Mouse (Mus musculus) myocyte (in vitro differentiated cells): ENCODE results near the gene Fxyd5.

Experiments used
- CEBPB ChIP-seq: IDR thresholded peaks from 2 replicates; pipeline ENCODE4 v1.6.1; 2011; ENCODE audit warnings: mild to moderate bottlenecking, moderate library complexity; ENCODE audit not compliant: poor library complexity, insufficient read depth, severe bottlenecking
- E2F4 ChIP-seq: IDR thresholded peaks from one replicate; pipeline ENCODE4 v1.6.1; 2011; ENCODE audit warnings: mild to moderate bottlenecking, control low read depth, moderate library complexity; ENCODE audit not compliant: insufficient read depth
- MAX ChIP-seq: IDR thresholded peaks from one replicate; pipeline ENCODE4 v1.6.1; 2011; ENCODE audit warnings: low read depth, mild to moderate bottlenecking, control low read depth
- MYOD1 ChIP-seq, 3 experiments: IDR thresholded peaks; one replicate each; pipeline ENCODE4 v1.6.1; 2011; ENCODE audit warnings: control low read depth in 2 of 3, low read depth in 2 of 3, mild to moderate bottlenecking in 2 of 3, moderate library complexity in 1 of 3; ENCODE audit not compliant: insufficient read length in 2 of 3, control insufficient read depth in 1 of 3
- MYOG ChIP-seq, 3 experiments: IDR thresholded peaks; one replicate each; pipeline ENCODE4 v1.6.1; 2011; ENCODE audit warnings: control low read depth in 2 of 3, low read depth in 2 of 3, mild to moderate bottlenecking in 2 of 3; ENCODE audit not compliant: insufficient read length in 2 of 3, control insufficient read depth in 1 of 3, insufficient read depth in 1 of 3
- POLR2A ChIP-seq: IDR thresholded peaks from one replicate; pipeline ENCODE4 v1.6.1; 2011; ENCODE audit warnings: low read depth, mild to moderate bottlenecking, control low read depth, moderate library complexity; ENCODE audit not compliant: insufficient read length
- REST ChIP-seq: IDR thresholded peaks from one replicate; pipeline ENCODE4 v1.6.1; 2011; ENCODE audit warnings: mild to moderate bottlenecking, control low read depth, moderate library complexity; ENCODE audit not compliant: insufficient read depth, insufficient read length
- SRF ChIP-seq: IDR thresholded peaks from one replicate; pipeline ENCODE4 v1.6.1; 2011; ENCODE audit warnings: low read depth; ENCODE audit not compliant: control insufficient read depth, insufficient read length
- TCF12 ChIP-seq: IDR thresholded peaks from one replicate; pipeline ENCODE4 v1.6.1; 2011; ENCODE audit warnings: mild to moderate bottlenecking, control low read depth; ENCODE audit not compliant: poor library complexity, insufficient read depth, severe bottlenecking
- TCF3 ChIP-seq: IDR thresholded peaks from one replicate; pipeline ENCODE4 v1.6.1; 2011; ENCODE audit warnings: low read depth, control low read depth; ENCODE audit not compliant: insufficient read length

GRCm38 (mm10) chr7:31042431-31042910 lies at the start of gene Fxyd5:
- no peak for TF ChIP-seq MYOD1 (IDR thresholded peaks at IDR 0.05; ENCODE audit: control insufficient read depth in 1 of 3, insufficient read length in 2 of 3, low read depth in 2 of 3)
- TF ChIP-seq MYOG (IDR thresholded peaks at IDR 0.05; ENCODE audit: control insufficient read depth in 1 of 3, insufficient read depth in 1 of 3, insufficient read length in 2 of 3, low read depth in 2 of 3), result no peak
- TF ChIP-seq POLR2A, result no peak
- TF ChIP-seq TCF12, result no peak
- TF ChIP-seq E2F4, result no peak
- no peak for TF ChIP-seq MAX
- no peak for TF ChIP-seq REST
- no peak for TF ChIP-seq CEBPB
- no peak for TF ChIP-seq TCF3
- TF ChIP-seq SRF, result no peak
